15 mouse cellular contexts compared by ENCODE assay signal in the genomic region with DNA sequence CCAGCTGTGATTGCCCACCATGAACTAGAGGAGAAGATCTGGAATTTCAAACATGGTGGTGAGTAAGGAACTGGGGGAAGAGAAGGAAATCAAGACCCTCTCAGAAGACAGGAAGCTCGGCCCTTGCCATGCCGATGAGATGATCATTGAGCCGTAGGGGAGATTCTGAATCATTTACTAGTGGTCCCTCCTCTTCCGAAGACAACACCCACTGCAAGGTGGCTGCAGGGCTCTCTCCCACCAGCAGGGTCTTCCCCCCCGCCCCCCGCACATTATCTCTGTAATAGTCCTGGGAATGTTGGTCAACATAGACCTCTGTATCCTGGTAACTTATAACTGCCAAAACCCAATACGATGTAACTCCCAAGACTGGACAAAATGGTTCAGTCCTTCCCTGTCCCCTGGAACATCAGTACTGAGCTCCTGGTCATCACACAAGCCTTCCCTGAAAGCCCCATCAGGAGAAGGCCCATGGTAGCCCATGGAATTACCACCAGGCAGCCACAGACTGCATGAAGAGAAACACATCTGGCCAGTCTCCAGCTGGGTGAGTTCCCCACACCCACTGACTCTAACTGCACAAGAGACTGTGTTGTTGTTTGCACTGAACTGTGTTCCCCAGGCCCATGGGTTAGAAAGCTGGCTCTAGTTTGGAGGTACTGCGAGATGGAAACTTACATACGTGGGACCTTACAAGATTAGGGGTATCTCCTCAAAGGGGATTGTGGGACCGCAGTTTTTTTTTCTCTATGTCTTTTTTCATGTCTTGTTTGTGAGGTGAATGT.
"Had no signal": no experiment of that assay in that cellular context is flagged by ENCODE, and none has a peak within 500 bp of the region (broad histone marks: within the 10 kb centered on the region; RNA-seq: fewer than 3 reads in every experiment).

No protein-coding gene starts in this region.

- H3K27me3 ChIP-seq: limb, embryonic 12.5 days; lung, embryonic 15.5 days; midbrain, embryonic 12.5 days; stomach, embryonic 15.5 days had no signal

- H3K4me3 ChIP-seq: layer of hippocampus, adult 2 months; limb, embryonic 12.5 days; liver, embryonic 13.5 days; lung, embryonic 15.5 days; megakaryocyte, embryonic 14.5 days; midbrain, embryonic 12.5 days; stomach, embryonic 15.5 days had no signal

- H3K4me1 ChIP-seq: liver, embryonic 13.5 days; lung, embryonic 15.5 days; megakaryocyte, embryonic 14.5 days; midbrain, embryonic 12.5 days; stomach, embryonic 15.5 days had no signal

- H3K9ac ChIP-seq: limb, embryonic 12.5 days; liver, embryonic 13.5 days; liver, postnatal 0 days; lung, embryonic 15.5 days; midbrain, embryonic 12.5 days; stomach, embryonic 15.5 days had no signal

- ATAC-seq: liver, postnatal 0 days had no signal

- H3K27ac ChIP-seq: layer of hippocampus, adult 2 months; limb, embryonic 12.5 days; liver, embryonic 13.5 days; lung, embryonic 15.5 days; macrophage; midbrain, embryonic 12.5 days; stomach, embryonic 15.5 days had no signal

- H3K4me2 ChIP-seq: limb, embryonic 12.5 days; liver, embryonic 13.5 days; lung, embryonic 15.5 days; midbrain, embryonic 12.5 days; stomach, embryonic 15.5 days had no signal

- DNase-seq: kidney, postnatal 4 days; liver; liver, embryonic 13.5 days; liver, postnatal 0 days; lung, postnatal 14 days; right cerebral cortex, postnatal 14 days; thymus, adult 2 months; thymus, postnatal 25 days had no signal

- H3K36me3 ChIP-seq: limb, embryonic 12.5 days; liver, embryonic 13.5 days; lung, embryonic 15.5 days; midbrain, embryonic 12.5 days; stomach, embryonic 15.5 days had no signal

- H3K9me3 ChIP-seq: limb, embryonic 12.5 days; liver, embryonic 13.5 days; lung, embryonic 15.5 days; midbrain, embryonic 12.5 days; stomach, embryonic 15.5 days had no signal
